Mouse (Mus musculus) brain, embryonic 18.5 days (tissue): ENCODE measurements around the gene Elf2.
"Not testable (repeated sequence)": the region's sequence is repeated elsewhere in the genome, so short reads cannot be mapped to it uniquely, and the experiment has no call there.

ENCODE experiments used
- DNase-seq: peaks from one replicate; pipeline ENCODE4 v3.0.0-alpha.2; 2012; ENCODE audit warnings: low read depth, low spot score

Gene Elf2

GRCm38 (mm10) chr3:51359558-51360307 is 19.3 kb upstream of the Elf2 start:
- no peak for DNase-seq

GRCm38 (mm10) chr3:51358660-51359557 is 18.4 kb upstream of the Elf2 start:
- DNase-seq: no peak

GRCm38 (mm10) chr3:51358181-51358580 is 17.7 kb upstream of the Elf2 start:
- DNase-seq: no peak

DNA sequence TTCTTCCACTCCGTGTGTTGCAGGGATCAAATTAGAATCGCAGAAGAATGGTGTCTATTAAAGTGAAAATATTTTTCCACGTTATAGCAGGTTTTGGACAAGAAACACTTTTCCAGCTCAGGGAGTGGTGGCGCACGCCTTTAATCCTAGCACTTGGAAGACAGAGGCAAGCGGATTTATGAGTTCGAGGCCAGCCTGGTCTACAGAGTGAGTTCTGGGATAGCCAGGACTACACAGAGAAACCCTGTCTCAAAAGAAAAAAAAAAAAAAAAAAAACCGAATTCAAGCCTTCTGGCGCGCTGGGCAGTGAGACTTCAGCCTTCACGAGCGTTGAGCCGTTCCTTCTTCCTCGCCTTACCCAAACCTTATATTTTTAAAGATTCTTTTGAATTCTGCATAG is 17.2 kb upstream of the Elf2 start:
- DNase-seq: no peak

GRCm38 (mm10) chr3:51357078-51357477 is 16.6 kb upstream of the Elf2 start:
- no peak for DNase-seq

GRCm38 (mm10) chr3:51354956-51355355 is 14.5 kb upstream of the Elf2 start:
- DNase-seq: not testable (repeated sequence)

DNA sequence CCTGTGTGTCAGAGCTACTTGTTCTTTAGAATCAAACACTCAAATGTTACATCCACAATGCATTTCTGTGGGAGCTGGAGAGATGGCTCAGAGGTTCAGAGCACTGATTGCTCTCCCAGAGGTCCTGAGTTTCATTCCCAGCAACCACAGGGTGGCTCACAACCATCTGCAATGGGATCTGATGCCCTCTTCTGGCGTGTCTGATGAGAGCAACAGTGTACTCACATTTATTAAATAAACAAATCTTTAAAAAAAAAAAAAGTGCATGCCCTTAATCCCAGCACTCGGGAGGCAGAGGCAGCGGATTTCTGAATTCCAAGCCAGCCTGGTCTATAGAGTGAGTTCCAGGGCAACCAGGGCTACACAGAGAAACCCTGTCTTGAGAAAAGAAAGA is 13.6 kb upstream of the Elf2 start:
- no peak for DNase-seq

- no peak for DNase-seq
Measured at GRCm38 (mm10) chr3:51353325-51354033, 13.0 kb upstream of the Elf2 start.

DNA sequence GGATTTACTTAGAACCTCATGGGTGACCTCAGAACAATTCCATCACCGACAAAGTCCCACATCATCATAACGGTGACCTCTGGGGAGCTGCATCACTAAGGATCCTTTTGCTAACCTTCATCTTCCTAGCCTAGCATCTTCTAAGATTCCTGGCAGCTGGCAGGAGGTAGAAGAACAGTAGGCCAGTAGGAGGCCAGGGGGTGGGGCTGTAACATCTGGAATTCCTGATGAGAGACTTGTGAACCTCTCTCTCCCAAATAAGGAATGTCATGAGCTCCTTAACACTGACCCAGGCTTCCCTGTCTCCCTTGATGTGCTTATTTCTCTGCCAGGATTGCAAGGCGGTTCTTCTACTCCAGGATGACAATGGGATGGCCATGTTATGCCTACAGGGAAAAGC is 10.3 kb upstream of the Elf2 start:
- no peak for DNase-seq

GRCm38 (mm10) chr3:51348646-51349238 is 8.3 kb upstream of the Elf2 start:
- no peak for DNase-seq

DNA sequence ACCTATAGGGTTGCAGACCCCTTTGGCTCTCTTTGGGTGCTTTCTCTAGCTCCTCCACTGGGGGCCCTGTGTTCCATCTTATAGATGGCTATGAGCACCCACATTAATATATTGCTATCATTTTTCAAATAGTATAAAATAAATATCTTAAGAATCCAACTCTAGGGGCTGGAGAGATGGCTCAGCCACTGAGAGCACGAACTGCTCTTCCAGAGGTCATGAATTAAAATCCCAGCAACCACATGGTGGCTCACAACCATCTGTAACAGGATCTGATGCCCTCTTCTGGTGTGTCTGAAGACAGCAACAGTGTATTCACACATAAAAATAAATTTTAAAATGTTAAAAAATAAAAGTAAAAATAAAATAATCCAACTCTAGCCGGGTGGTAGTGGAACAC is 4.6 kb upstream of the Elf2 start:
- DNase-seq: not testable (repeated sequence)

DNA sequence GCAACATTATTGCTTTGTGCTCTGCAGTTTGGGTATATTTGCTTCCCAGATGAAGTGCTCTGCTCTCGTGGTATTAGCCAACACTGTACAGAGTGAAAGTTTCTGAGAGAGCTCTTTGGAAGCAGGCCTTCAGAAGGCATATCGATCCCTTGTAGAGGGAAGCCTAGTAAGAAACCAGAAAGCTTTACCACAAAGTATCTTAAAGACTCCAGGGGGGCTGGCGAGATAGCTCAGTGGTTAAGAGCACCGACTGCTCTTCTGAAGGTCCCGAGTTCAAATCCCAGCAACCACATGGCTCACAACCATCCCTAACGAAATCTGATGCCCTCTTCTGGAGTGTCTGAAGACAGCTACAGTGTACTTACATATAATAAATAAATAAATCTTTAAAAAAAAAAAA is 3.7 kb upstream of the Elf2 start:
- DNase-seq: not testable (repeated sequence)

- DNase-seq: no peak
Measured at GRCm38 (mm10) chr3:51343260-51343659, 2.8 kb upstream of the Elf2 start.

DNA sequence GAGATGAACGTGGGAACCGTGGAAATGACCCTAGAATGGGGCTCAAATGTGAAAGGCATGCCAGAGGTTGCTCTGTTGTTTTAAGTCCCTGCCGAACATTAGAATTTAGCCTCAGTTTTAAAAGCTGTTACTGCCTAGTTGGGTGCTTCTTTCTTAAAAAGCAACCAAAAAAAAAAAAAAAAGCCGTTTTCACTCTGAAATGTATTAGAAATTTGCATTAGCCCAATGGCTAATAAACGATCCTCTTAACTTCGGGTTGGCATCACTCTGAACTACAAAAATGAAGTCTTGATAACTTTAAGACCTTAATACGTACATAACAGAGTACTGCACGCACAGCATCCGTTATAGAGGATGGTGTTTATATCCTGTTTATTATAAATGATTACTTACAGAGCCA is 1.7 kb upstream of the Elf2 start:
- no peak for DNase-seq

DNA sequence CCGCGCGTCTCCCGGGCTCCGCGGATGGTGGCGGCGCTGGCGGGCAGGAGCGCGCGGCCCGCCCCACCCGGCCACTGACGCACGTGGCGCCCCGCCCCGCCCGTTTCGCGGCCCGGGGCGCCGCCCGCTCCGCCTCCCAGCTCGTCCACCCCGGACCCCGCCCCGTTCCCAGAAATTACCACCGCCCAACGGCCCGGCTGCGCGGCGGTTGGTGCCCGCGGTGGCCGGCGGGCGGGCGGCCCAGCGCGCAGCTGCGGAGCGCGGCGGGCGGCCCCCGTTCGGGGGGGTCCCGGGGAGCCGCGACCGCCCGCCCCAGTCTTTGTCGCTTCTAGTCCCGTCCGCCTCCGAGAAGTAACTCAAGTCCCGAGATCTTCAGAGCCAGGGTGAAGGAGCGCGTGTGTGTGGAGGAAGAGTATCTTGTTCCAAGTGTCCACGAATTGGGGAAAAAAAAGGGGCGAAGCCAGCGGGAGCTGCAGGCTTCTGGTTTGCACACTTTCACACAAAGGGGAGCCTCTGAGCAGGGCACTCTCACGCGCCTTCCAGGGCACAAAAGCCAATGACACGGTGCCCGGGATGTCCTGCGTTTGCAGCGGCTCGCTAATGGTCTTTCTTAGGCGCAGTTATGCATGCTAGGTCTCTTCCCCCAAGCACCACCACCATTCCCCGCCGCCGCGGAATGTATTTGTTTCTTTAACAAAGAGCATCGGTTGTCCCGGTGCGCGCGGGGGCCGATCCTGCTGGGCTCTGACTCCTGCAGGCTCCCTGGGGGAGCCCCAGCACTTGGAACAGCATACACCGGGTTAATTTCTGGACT is 1.0 kb upstream of the Elf2 start:
- DNase-seq: peak; percentile 60

DNA sequence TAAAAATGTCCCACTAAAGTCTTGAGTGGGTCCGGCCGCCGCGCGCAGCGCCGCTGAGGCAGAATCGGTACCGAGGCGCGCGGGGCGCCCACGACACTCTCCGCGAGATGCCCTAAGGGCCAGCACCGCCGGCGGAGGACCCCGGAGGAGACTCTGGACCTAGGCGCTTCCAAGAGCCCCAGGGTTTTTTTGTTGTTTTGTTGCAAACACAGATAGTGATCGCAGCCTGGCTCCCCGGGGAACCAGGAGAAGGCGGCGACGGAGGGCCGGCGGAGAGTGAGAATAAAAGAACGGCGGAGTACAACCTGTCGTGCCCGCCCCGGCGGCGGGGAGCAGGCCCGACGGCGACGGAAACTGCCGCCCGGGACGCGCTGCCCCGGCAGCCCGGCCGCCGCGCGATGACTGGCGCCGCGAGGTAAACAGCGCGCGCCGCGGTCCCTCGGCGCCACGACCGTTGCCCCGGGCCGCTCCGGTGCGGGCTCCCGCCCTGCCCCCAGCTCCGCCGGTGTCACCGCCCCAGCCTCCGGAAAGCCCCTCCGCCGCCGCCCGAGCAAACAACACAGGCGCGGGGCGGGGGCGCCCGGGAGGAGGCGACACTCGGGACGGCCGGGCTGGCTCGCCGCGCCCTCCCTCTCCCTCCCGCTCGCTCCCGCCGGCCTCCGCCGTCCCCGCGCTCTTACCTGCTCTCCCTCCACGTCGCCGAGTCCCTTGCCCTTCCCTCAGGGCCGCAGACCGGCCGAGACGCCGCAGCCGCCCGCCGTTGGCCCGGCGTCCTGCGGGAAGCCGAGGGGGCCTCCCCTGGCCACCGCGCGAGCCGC is 520 bp downstream of the Elf2 start:
- no peak for DNase-seq

DNA sequence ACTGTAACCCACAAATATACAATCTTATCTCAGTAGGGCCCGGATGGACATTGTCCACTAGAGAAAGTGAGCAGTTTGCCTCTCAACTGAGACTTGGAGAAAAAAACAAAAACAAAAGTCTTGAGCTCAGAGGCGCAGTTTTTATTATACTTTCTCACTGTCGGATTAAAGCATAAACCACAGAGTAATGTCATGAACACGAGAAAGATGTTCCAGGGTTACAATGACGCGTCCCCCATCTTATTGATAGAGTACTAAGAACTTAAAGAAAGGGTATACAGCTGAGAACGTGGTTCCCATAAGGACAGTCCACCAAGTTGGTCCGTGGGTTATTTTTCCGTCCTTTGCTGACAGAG is 1.1 kb downstream of the Elf2 start:
- DNase-seq: no peak

- DNase-seq: no peak
Measured at GRCm38 (mm10) chr3:51335378-51335777, 5.1 kb downstream of the Elf2 start.

- no peak for DNase-seq
Measured at GRCm38 (mm10) chr3:51333950-51334349, 6.5 kb downstream of the Elf2 start.

- no peak for DNase-seq
Measured at GRCm38 (mm10) chr3:51333234-51333889, 7.1 kb downstream of the Elf2 start.
